Mouse (Mus musculus) large intestine, adult 2 months (tissue): ENCODE measurements at regions not wholly inside any gene's neighbourhood (a gene's known extent, or its start where the extent isn't known, plus 50 kb on each side); places are given as distances from the start of the nearest gene placed in this dataset.

Experiments used
- DNase-seq: peaks from one replicate; pipeline ENCODE4 v3.0.0-alpha.2; 2012; ENCODE audit warnings: low read depth, low spot score
- WGBS: fragments of 180-500 bp; shearing (Covaris S2); methylation state at CpG from one replicate; pipeline ENCODE4 v1.1.7; 2018; 5-methylcytosine and 5-hydroxymethylcytosine counted together

GRCm38 (mm10) chr2:169006549-169006948 is 51.2 kb upstream of the Zfp64 start:
- WGBS, result 70% methylated on average over 10 of the region's 10 CpGs
- DNase-seq, result no peak

- WGBS, result 92% methylated on average over 7 of the region's 7 CpGs
- no peak for DNase-seq
Measured at GRCm38 (mm10) chr2:169005810-169006209, 50.4 kb upstream of the Zfp64 start.
